Mouse (Mus musculus) thymus, adult 2 months (tissue): ENCODE measurements at regions not wholly inside any gene's neighbourhood (a gene's known extent, or its start where the extent isn't known, plus 50 kb on each side); places are given as distances from the start of the nearest gene placed in this dataset.

Experiments used
- DNase-seq: peaks from one replicate; pipeline ENCODE4 v3.0.0; 2021
- H3K27ac ChIP-seq: fragments of 200-500 bp; 2 replicates; pipeline ENCODE4 v1.5.1; 2012; ENCODE audit warnings: low read length, control low read depth; ENCODE audit not compliant: control insufficient read depth, insufficient read depth
- H3K27me3 ChIP-seq: fragments of 200-500 bp; 2 replicates; pipeline ENCODE4 v1.6.1; 2012; ENCODE audit warnings: mild to moderate bottlenecking, low read length, moderate library complexity, mixed read lengths; ENCODE audit not compliant: control insufficient read depth, insufficient read depth
- H3K36me3 ChIP-seq: fragments of 200-500 bp; 2 replicates; pipeline ENCODE4 v1.6.1; 2012; ENCODE audit warnings: mild to moderate bottlenecking, low read length, moderate library complexity; ENCODE audit not compliant: control insufficient read depth, insufficient read depth
- H3K4me1 ChIP-seq: fragments of 200-500 bp; replicated peaks from 2 replicates; pipeline ENCODE4 v1.6.1; 2012; ENCODE audit warnings: low read length; ENCODE audit not compliant: control insufficient read depth, insufficient read depth
- H3K4me3 ChIP-seq: fragments of 200-500 bp; 2 replicates; pipeline ENCODE4 v1.5.1; 2012; ENCODE audit warnings: mild to moderate bottlenecking, low read length, control low read depth, moderate library complexity; ENCODE audit not compliant: control insufficient read depth, insufficient read depth
- CTCF ChIP-seq: fragments of 200-500 bp; IDR thresholded peaks from 2 replicates; pipeline ENCODE4 v1.5.1; 2012; ENCODE audit warnings: mild to moderate bottlenecking, control low read depth, low read length, moderate library complexity, borderline replicate concordance; ENCODE audit not compliant: control insufficient read depth, poor library complexity, insufficient read depth; ENCODE audit errors: extremely low read depth
- POLR2A ChIP-seq: fragments of 200-500 bp; IDR thresholded peaks from 2 replicates; pipeline ENCODE4 v1.6.1; 2012; ENCODE audit warnings: mild to moderate bottlenecking, low read length, control low read depth, moderate library complexity; ENCODE audit not compliant: control insufficient read depth, poor library complexity, insufficient read depth; ENCODE audit errors: extremely low read depth
- WGBS: fragments of 180-500 bp; shearing (Covaris S2); methylation state at CpG from one replicate; pipeline ENCODE4 v1.1.7; 2018; 5-methylcytosine and 5-hydroxymethylcytosine counted together

GRCm38 (mm10) chr1:88976101-88976500, 94.1 kb upstream of the Sh3bp4 start:
- no peak overlapping the region for H3K4me3 ChIP-seq
- no peak overlapping the region for H3K27ac ChIP-seq
- H3K4me1 ChIP-seq, result no peaks in the 10 kb centered on the region
- no peaks in the 10 kb centered on the region for H3K27me3 ChIP-seq
- no peak for DNase-seq
- TF ChIP-seq CTCF (no peak), POLR2A (no peak)
- H3K36me3 ChIP-seq, result no peaks in the 10 kb centered on the region
- WGBS, result 97% methylated on average over 8 of the region's 8 CpGs

GRCm38 (mm10) chr1:88988011-88988695, 82.1 kb upstream of the Sh3bp4 start:
- Histone ChIP-seq H3K4me1 (no peaks in the 10 kb centered on the region), H3K27me3 (no peaks in the 10 kb centered on the region), H3K36me3 (no peaks in the 10 kb centered on the region), H3K27ac (no peak overlapping the region), H3K4me3 (no peak overlapping the region)
- TF ChIP-seq POLR2A (no peak), CTCF (no peak)
- DNase-seq, result no peak

GRCm38 (mm10) chr1:88994588-88995331, 75.5 kb upstream of the Sh3bp4 start:
- H3K36me3 ChIP-seq, result no peaks in the 10 kb centered on the region
- H3K4me3 ChIP-seq, result no peak overlapping the region
- H3K4me1 ChIP-seq, result no peaks in the 10 kb centered on the region
- no peak for DNase-seq
- no peaks in the 10 kb centered on the region for H3K27me3 ChIP-seq
- 87% methylated on average over 12 of the region's 12 CpGs for WGBS
- TF ChIP-seq CTCF, result no peak
- no peak for TF ChIP-seq POLR2A
- no peak overlapping the region for H3K27ac ChIP-seq

- no peak for TF ChIP-seq POLR2A
- TF ChIP-seq CTCF, result no peak
- 79% methylated on average over 8 of the region's 8 CpGs for WGBS
- H3K36me3 ChIP-seq, result no peaks in the 10 kb centered on the region
- H3K4me1 ChIP-seq, result no peaks in the 10 kb centered on the region
- no peak overlapping the region for H3K4me3 ChIP-seq
- H3K27ac ChIP-seq, result no peak overlapping the region
- H3K27me3 ChIP-seq, result no peaks in the 10 kb centered on the region
- no peak for DNase-seq
These were observed 74.3 kb upstream of the Sh3bp4 start for GRCm38 (mm10) chr1:88995945-88996344.

GRCm38 (mm10) chr1:88996657-88997056, 73.6 kb upstream of the Sh3bp4 start:
- DNase-seq, result no peak
- 93% methylated on average over 7 of the region's 7 CpGs for WGBS
- TF ChIP-seq CTCF (no peak), POLR2A (no peak)
- H3K4me3 ChIP-seq, result no peak overlapping the region
- no peaks in the 10 kb centered on the region for H3K4me1 ChIP-seq
- no peaks in the 10 kb centered on the region for H3K27me3 ChIP-seq
- no peak overlapping the region for H3K27ac ChIP-seq
- H3K36me3 ChIP-seq, result no peaks in the 10 kb centered on the region

GRCm38 (mm10) chr1:88997847-88998246, 72.4 kb upstream of the Sh3bp4 start:
- no peaks in the 10 kb centered on the region for H3K4me1 ChIP-seq
- H3K27me3 ChIP-seq, result no peaks in the 10 kb centered on the region
- H3K36me3 ChIP-seq, result no peaks in the 10 kb centered on the region
- DNase-seq, result no peak
- H3K27ac ChIP-seq, result no peak overlapping the region
- TF ChIP-seq POLR2A (no peak), CTCF (no peak)
- H3K4me3 ChIP-seq, result no peak overlapping the region
- 83% methylated on average over 12 of the region's 12 CpGs for WGBS
